Mouse (Mus musculus) liver, postnatal 0 days (tissue): ENCODE measurements around the gene Bak1. TPM values are rescaled to one million over a fixed set of nuclear protein-coding genes. Genes with fewer than 3 reads are reported as not detected.

ENCODE experiments used
- ATAC-seq: fragments of 200-750 bp; cut with Nextera tagmentation; 2 replicates; pipeline ENCODE4 v1.8.0; 2017; ENCODE audit warnings: mild to moderate bottlenecking, moderate library complexity
- DNase-seq: peaks from one replicate; pipeline ENCODE4 v3.0.0-alpha.2; 2016
- H3K27ac ChIP-seq: fragments of 300-500 bp; sonication (generic); 2 replicates; pipeline ENCODE4 v1.5.1; 2014; ENCODE audit warnings: antibody characterized with exemption, moderate library complexity, mild to moderate bottlenecking, low read depth
- H3K27me3 ChIP-seq: fragments of 300-500 bp; sonication (generic); 2 replicates; pipeline ENCODE4 v1.6.1; 2014; ENCODE audit warnings: low read length, control low read depth, mixed read lengths; ENCODE audit not compliant: insufficient read depth
- H3K36me3 ChIP-seq: fragments of 300-500 bp; sonication (generic); replicated peaks from 2 replicates; pipeline ENCODE4 v1.6.1; 2014; ENCODE audit warnings: mild to moderate bottlenecking, control low read depth, low read length, moderate library complexity, mixed read lengths; ENCODE audit not compliant: insufficient read depth
- H3K4me1 ChIP-seq: fragments of 300-500 bp; sonication (generic); 2 replicates; pipeline ENCODE4 v1.6.1; 2014; ENCODE audit warnings: antibody characterized with exemption, mild to moderate bottlenecking, control low read depth; ENCODE audit not compliant: insufficient read depth
- H3K4me2 ChIP-seq: fragments of 300-500 bp; sonication (generic); 2 replicates; pipeline ENCODE4 v1.6.1; 2014; ENCODE audit warnings: low read depth, mild to moderate bottlenecking, low read length, moderate library complexity, mixed read lengths
- H3K4me3 ChIP-seq: fragments of 300-500 bp; sonication (generic); 2 replicates; pipeline ENCODE4 v1.5.1; 2014; ENCODE audit warnings: low read depth, low read length
- H3K9ac ChIP-seq: fragments of 300-500 bp; sonication (generic); replicated peaks from 2 replicates; pipeline ENCODE4 v1.6.1; 2014; ENCODE audit warnings: mild to moderate bottlenecking, moderate library complexity
- H3K9me3 ChIP-seq: fragments of 300-500 bp; sonication (generic); 2 replicates; pipeline ENCODE4 v1.6.1; 2016; ENCODE audit warnings: mild to moderate bottlenecking, control low read depth, low read length, mixed read lengths
- CTCF ChIP-seq: sonication (generic); IDR thresholded peaks from 2 replicates; pipeline ENCODE4 v1.5.1; 2016; ENCODE audit warnings: antibody characterized with exemption, low read depth
- EP300 ChIP-seq: IDR thresholded peaks from 2 replicates; pipeline ENCODE4 v1.6.1; 2016; ENCODE audit warnings: antibody characterized with exemption, low read depth, mild to moderate bottlenecking
- WGBS: fragments of 180-500 bp; shearing (Covaris S2); extraction: QIAGEN DNeasy Blood & Tissue Kit; methylation state at CpG from one replicate; pipeline ENCODE4 v1.1.7; 2014; ENCODE audit not compliant: insufficient replicate concordance; 5-methylcytosine and 5-hydroxymethylcytosine counted together
- polyA plus RNA-seq: library from polyadenylated mRNA; unstranded; fragments of >200 nt; fragmentation: Nextera tagmentation; extraction: Ambion mirVana; gene quantifications from 2 replicates; pipeline ENCODE4 v1.2.1, GENCODE M21; 2015

The Bak1 gene
- polyA plus RNA-seq, 1 experiment from 2014 or later: 2.7 TPM

DNA sequence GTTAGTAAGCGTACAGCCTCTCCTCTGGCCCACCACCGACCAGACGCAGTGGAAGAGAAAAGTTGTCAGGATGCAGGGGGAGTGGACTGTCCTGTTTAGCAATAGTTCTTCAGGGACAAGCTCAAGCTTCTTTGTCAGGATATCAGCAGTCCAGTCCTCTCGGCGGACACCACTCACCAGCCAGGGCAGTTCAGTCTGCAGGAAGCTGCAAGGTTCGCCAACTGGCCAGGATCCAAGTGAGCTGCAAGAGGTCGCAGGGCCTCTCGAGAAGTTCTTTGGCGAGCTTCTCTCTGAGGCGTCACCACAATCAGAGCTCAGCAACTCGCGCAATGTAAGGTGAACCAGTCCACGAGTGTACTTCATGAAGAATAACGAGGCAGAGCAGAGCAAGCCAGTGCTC, 34.4 kb downstream of the Bak1 start:
- no peak for TF ChIP-seq EP300
- no peak for TF ChIP-seq CTCF
- no peaks in the 10 kb centered on the region for H3K27me3 ChIP-seq
- H3K9me3 ChIP-seq: no peaks in the 10 kb centered on the region
- peak; percentile 59 for DNase-seq
- H3K36me3 ChIP-seq: no peaks in the 10 kb centered on the region
- no peak overlapping the region for H3K9ac ChIP-seq
- WGBS: 65% methylated on average over 14 of the region's 14 CpGs
- no peak overlapping the region for H3K4me3 ChIP-seq
- no peak for ATAC-seq
- H3K27ac ChIP-seq: peak overlapping the region; percentile 53
- H3K4me1 ChIP-seq: no peaks in the 10 kb centered on the region
- H3K4me2 ChIP-seq: no peak overlapping the region

GRCm38 (mm10) chr17:26990521-26990920, 38.3 kb downstream of the Bak1 start:
- Histone ChIP-seq H3K9ac (no peak overlapping the region), H3K36me3 (no peaks in the 10 kb centered on the region), H3K4me1 (no peaks in the 10 kb centered on the region), H3K27me3 (no peaks in the 10 kb centered on the region), H3K4me3 (no peak overlapping the region), H3K9me3 (0 out of 2 replicates have a peak, but pooled peaks cover 2% of the 10 kb centered on the region), H3K4me2 (no peak overlapping the region), H3K27ac (no peak overlapping the region)
- TF ChIP-seq EP300: no peak
- no peak for TF ChIP-seq CTCF
- no peak for ATAC-seq
- DNase-seq: no peak

GRCm38 (mm10) chr17:26985503-26986179, 43.2 kb downstream of the Bak1 start:
- 0 out of 2 replicates have a peak, but pooled peaks cover 2% of the 10 kb centered on the region for H3K9me3 ChIP-seq
- no peaks in the 10 kb centered on the region for H3K27me3 ChIP-seq
- H3K4me3 ChIP-seq: no peak overlapping the region
- peak; percentile 9; the same call in 1 of the 2 replicates for TF ChIP-seq EP300
- TF ChIP-seq CTCF: no peak
- H3K9ac ChIP-seq: no peak overlapping the region
- peak overlapping the region; percentile 39; the same call in 1 of the 2 replicates for H3K27ac ChIP-seq
- 70% methylated on average over 10 of the region's 10 CpGs for WGBS
- no peaks in the 10 kb centered on the region for H3K36me3 ChIP-seq
- no peaks in the 10 kb centered on the region for H3K4me1 ChIP-seq
- ATAC-seq (peak; percentile 93), DNase-seq (peak; percentile 55)
- H3K4me2 ChIP-seq: peak overlapping the region; percentile 36

- ATAC-seq: no peak
- no peaks in the 10 kb centered on the region for H3K27me3 ChIP-seq
- WGBS: 88% methylated on average over 4 of the region's 4 CpGs
- no peak for TF ChIP-seq EP300
- no peak for TF ChIP-seq CTCF
- DNase-seq: no peak
- H3K9me3 ChIP-seq: 0 out of 2 replicates have a peak, but pooled peaks cover 2% of the 10 kb centered on the region
- no peak overlapping the region for H3K4me2 ChIP-seq
- H3K4me3 ChIP-seq: no peak overlapping the region
- no peak overlapping the region for H3K27ac ChIP-seq
- no peaks in the 10 kb centered on the region; the same call in 1 of the 2 replicates for H3K36me3 ChIP-seq
- H3K4me1 ChIP-seq: no peaks in the 10 kb centered on the region
- no peak overlapping the region for H3K9ac ChIP-seq
Measured at GRCm38 (mm10) chr17:26983382-26983781, 45.4 kb downstream of the Bak1 start.

DNA sequence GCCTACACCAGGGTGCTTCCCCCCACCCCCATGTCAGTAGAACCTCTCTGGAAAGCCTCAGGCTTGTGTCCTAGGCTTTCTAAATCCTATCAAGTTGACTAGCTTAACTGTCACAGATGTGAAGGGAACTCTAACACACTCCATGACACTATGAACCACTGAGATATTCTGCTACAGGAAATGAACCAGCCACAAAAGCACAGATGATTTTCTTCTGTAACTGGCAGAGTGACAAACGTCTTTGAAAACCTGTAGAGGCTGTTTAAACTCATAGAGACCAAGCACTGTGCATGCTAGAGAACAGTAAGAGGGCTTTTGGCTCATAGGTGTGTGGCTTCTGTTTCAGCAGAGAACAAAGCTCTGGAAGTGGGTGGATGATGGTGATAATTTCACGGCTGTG, 47.8 kb downstream of the Bak1 start:
- 31% methylated on average over 2 of the region's 2 CpGs for WGBS
- H3K4me3 ChIP-seq: no peak overlapping the region
- no peaks in the 10 kb centered on the region for H3K9me3 ChIP-seq
- no peak overlapping the region for H3K4me2 ChIP-seq
- ATAC-seq (no peak), DNase-seq (no peak)
- no peak for TF ChIP-seq CTCF
- TF ChIP-seq EP300: no peak
- H3K36me3 ChIP-seq: peaks cover 7% of the 10 kb centered on the region
- H3K9ac ChIP-seq: no peak overlapping the region
- H3K27ac ChIP-seq: no peak overlapping the region
- H3K27me3 ChIP-seq: no peaks in the 10 kb centered on the region
- no peaks in the 10 kb centered on the region for H3K4me1 ChIP-seq

DNA sequence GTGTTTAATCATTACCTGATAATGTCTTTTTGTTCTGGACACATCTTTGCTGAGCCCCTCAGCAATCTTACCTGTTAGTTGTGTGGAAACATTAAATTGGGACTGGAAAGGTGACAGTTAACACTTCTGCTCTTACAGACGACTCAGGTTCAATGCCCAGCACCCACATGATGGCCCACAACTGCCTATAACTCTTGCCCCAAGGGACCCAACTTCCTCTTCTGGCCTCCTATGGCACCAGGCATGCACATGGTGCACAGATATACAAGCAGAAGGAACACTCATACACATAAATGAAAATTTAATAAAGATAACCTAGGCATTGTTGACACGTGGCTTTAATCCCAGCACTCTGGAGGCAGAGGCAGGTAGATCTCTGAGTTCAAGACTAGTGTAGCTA, 49.4 kb downstream of the Bak1 start:
- Histone ChIP-seq H3K9me3 (no peaks in the 10 kb centered on the region), H3K4me2 (no peak overlapping the region), H3K36me3 (peaks cover 13% of the 10 kb centered on the region), H3K9ac (no peak overlapping the region), H3K4me3 (no peak overlapping the region), H3K27me3 (no peaks in the 10 kb centered on the region), H3K4me1 (peaks cover under 1% of the 10 kb centered on the region), H3K27ac (no peak overlapping the region)
- DNase-seq: no peak
- no peak for ATAC-seq
- TF ChIP-seq CTCF (no peak), EP300 (no peak)
- WGBS: 43% methylated on average over 2 of the region's 2 CpGs
